Mouse (Mus musculus) cortical plate, adult 2 months (tissue): Measurements from ENCODE around the gene Acvr1b. TPM values are rescaled to one million over a fixed set of nuclear protein-coding genes. Genes with fewer than 3 reads are reported as not detected.

Experiments
- H3K27ac ChIP-seq: fragments of 200-500 bp; 2 replicates; pipeline ENCODE4 v1.5.1; 2012; ENCODE audit warnings: low read length, control low read depth, inconsistent platforms; ENCODE audit not compliant: insufficient read depth
- H3K4me1 ChIP-seq: fragments of 200-500 bp; 2 replicates; pipeline ENCODE4 v1.6.1; 2011; ENCODE audit warnings: low read length; ENCODE audit not compliant: control insufficient read depth, insufficient read depth
- H3K4me3 ChIP-seq: fragments of 200-500 bp; 2 replicates; pipeline ENCODE4 v1.5.1; 2011; ENCODE audit warnings: mild to moderate bottlenecking, low read length, control low read depth; ENCODE audit not compliant: insufficient read depth
- CTCF ChIP-seq: fragments of 200-500 bp; IDR thresholded peaks from 2 replicates; pipeline ENCODE4 v1.5.1; 2011; ENCODE audit warnings: mild to moderate bottlenecking, control low read depth, low read length; ENCODE audit not compliant: insufficient read depth; ENCODE audit errors: extremely low read depth
- POLR2A ChIP-seq: fragments of 200-500 bp; IDR thresholded peaks from 2 replicates; pipeline ENCODE4 v1.6.1; 2011; ENCODE audit warnings: mild to moderate bottlenecking, low read length, control low read depth; ENCODE audit not compliant: insufficient read depth; ENCODE audit errors: extremely low read depth
- polyA plus RNA-seq: library from polyadenylated mRNA; depleted of rRNA; stranded (reverse); fragments of >200 nt; gene quantifications from 2 replicates; pipeline ENCODE4 v1.2.3, GENCODE M21; 2012

Gene Acvr1b
- polyA plus RNA-seq, 1 experiment, result 70.5 TPM

- Histone ChIP-seq H3K27ac (no peak overlapping the region), H3K4me1 (peaks cover 4% of the 10 kb centered on the region; the same call in 1 of the 2 replicates)
Observed at GRCm38 (mm10) chr15:101160128-101160527, 13.7 kb upstream of the Acvr1b start.

GRCm38 (mm10) chr15:101160591-101160990, 13.3 kb upstream of the Acvr1b start:
- H3K4me3 ChIP-seq, result no peak overlapping the region
- TF ChIP-seq POLR2A, result no peak
- no peak for TF ChIP-seq CTCF
- H3K4me1 ChIP-seq, result peaks cover 4% of the 10 kb centered on the region; the same call in 1 of the 2 replicates
- H3K27ac ChIP-seq, result no peak overlapping the region

More at GRCm38 (mm10) chr15:101160128-101160527, 13.7 kb upstream of the Acvr1b start:
- TF ChIP-seq CTCF, result no peak
- TF ChIP-seq POLR2A, result no peak
- H3K4me3 ChIP-seq, result no peak overlapping the region

GRCm38 (mm10) chr15:101161534-101161933, 12.3 kb upstream of the Acvr1b start:
- Histone ChIP-seq H3K4me1 (peaks cover 4% of the 10 kb centered on the region; the same call in 1 of the 2 replicates), H3K27ac (no peak overlapping the region), H3K4me3 (no peak overlapping the region)
- TF ChIP-seq CTCF (no peak), POLR2A (no peak)

- H3K4me1 ChIP-seq, result peaks cover 4% of the 10 kb centered on the region; the same call in 1 of the 2 replicates
- TF ChIP-seq CTCF, result no peak
- H3K4me3 ChIP-seq, result no peak overlapping the region
- H3K27ac ChIP-seq, result no peak overlapping the region
Observed at GRCm38 (mm10) chr15:101163056-101163458, 10.8 kb upstream of the Acvr1b start.

GRCm38 (mm10) chr15:101163854-101164253, 10.0 kb upstream of the Acvr1b start:
- H3K4me1 ChIP-seq, result peaks cover 4% of the 10 kb centered on the region; the same call in 1 of the 2 replicates
- no peak for TF ChIP-seq CTCF
- TF ChIP-seq POLR2A, result no peak
- no peak overlapping the region for H3K4me3 ChIP-seq
- H3K27ac ChIP-seq, result no peak overlapping the region

- peaks cover 4% of the 10 kb centered on the region; the same call in 1 of the 2 replicates for H3K4me1 ChIP-seq
- no peak overlapping the region for H3K27ac ChIP-seq
- no peak overlapping the region for H3K4me3 ChIP-seq
- TF ChIP-seq CTCF (no peak), POLR2A (no peak)
Observed at GRCm38 (mm10) chr15:101164291-101164690, 9.6 kb upstream of the Acvr1b start.

GRCm38 (mm10) chr15:101165658-101166437, 8.0 kb upstream of the Acvr1b start:
- Histone ChIP-seq H3K4me3 (no peak overlapping the region), H3K27ac (no peak overlapping the region), H3K4me1 (0 out of 2 replicates have a peak, but pooled peaks cover 2% of the 10 kb centered on the region)
- TF ChIP-seq CTCF, result no peak
- no peak for TF ChIP-seq POLR2A

- Histone ChIP-seq H3K4me1 (0 out of 2 replicates have a peak, but pooled peaks cover 2% of the 10 kb centered on the region), H3K4me3 (no peak overlapping the region), H3K27ac (no peak overlapping the region)
- TF ChIP-seq POLR2A (no peak), CTCF (no peak)
Observed at GRCm38 (mm10) chr15:101167553-101167952, 6.3 kb upstream of the Acvr1b start.

GRCm38 (mm10) chr15:101169910-101170309, 4.0 kb upstream of the Acvr1b start:
- Histone ChIP-seq H3K27ac (no peak overlapping the region), H3K4me3 (no peak overlapping the region), H3K4me1 (no peaks in the 10 kb centered on the region)
- no peak for TF ChIP-seq POLR2A
- TF ChIP-seq CTCF, result no peak

- Histone ChIP-seq H3K4me3 (no peak overlapping the region), H3K27ac (no peak overlapping the region), H3K4me1 (no peaks in the 10 kb centered on the region)
- TF ChIP-seq POLR2A (no peak), CTCF (no peak)
Observed at GRCm38 (mm10) chr15:101170413-101170980, 3.4 kb upstream of the Acvr1b start.
